Comparison of ENCODE assay signal across 26 mouse cellular contexts in genomic region chr3:51970489-51970888, GRCm38 (mm10).
"Had no signal": no experiment of that assay in that cellular context is flagged by ENCODE, and none has a peak within 500 bp of the region (broad histone marks: within the 10 kb centered on the region; RNA-seq: fewer than 3 reads in every experiment).

No protein-coding gene starts in this region.

- H3K4me2 ChIP-seq: heart, embryonic 11.5 days; heart, embryonic 13.5 days; heart, embryonic 15.5 days; hindbrain, embryonic 13.5 days; hindbrain, embryonic 15.5 days; kidney, embryonic 15.5 days; limb, embryonic 13.5 days; limb, embryonic 15.5 days had no signal

- H3K27me3 ChIP-seq: heart, embryonic 13.5 days; heart, embryonic 15.5 days; hindbrain, embryonic 13.5 days; hindbrain, embryonic 15.5 days; kidney, embryonic 15.5 days; limb, embryonic 13.5 days; limb, embryonic 15.5 days had no signal

- H3K9ac ChIP-seq: forebrain, postnatal 0 days; heart, embryonic 13.5 days; heart, embryonic 15.5 days; hindbrain, embryonic 13.5 days; hindbrain, embryonic 15.5 days; kidney, embryonic 15.5 days; limb, embryonic 13.5 days; limb, embryonic 15.5 days had no signal

- H3K4me3 ChIP-seq: heart, adult 2 months; heart, embryonic 13.5 days; heart, embryonic 15.5 days; hindbrain, embryonic 13.5 days; hindbrain, embryonic 15.5 days; kidney, embryonic 15.5 days; limb, embryonic 13.5 days; limb, embryonic 15.5 days had no signal

- H3K9me3 ChIP-seq: heart, embryonic 13.5 days; heart, embryonic 15.5 days; hindbrain, embryonic 13.5 days; hindbrain, embryonic 15.5 days; kidney, embryonic 15.5 days; limb, embryonic 13.5 days; limb, embryonic 15.5 days had no signal

- H3K36me3 ChIP-seq: heart, embryonic 13.5 days; heart, embryonic 15.5 days; hindbrain, embryonic 13.5 days; hindbrain, embryonic 15.5 days; kidney, embryonic 15.5 days; limb, embryonic 13.5 days; limb, embryonic 15.5 days had no signal

- ATAC-seq: forebrain, postnatal 0 days; hindbrain, postnatal 0 days; intestine, embryonic 16.5 days had no signal

- H3K27ac ChIP-seq: heart, adult 2 months; heart, embryonic 13.5 days; heart, embryonic 15.5 days; hindbrain, embryonic 13.5 days; hindbrain, embryonic 15.5 days; hindbrain, postnatal 0 days; kidney, embryonic 15.5 days; kidney, postnatal 0 days; limb, embryonic 13.5 days; limb, embryonic 15.5 days had no signal

- DNase-seq: forebrain, postnatal 0 days; gastrocnemius, postnatal 14 days; gastrocnemius, postnatal 36 days; heart, adult 11 months; heart, adult 2 months; heart, postnatal 14 days; heart, postnatal 36 days; kidney, adult 11 months; kidney, adult 2 months; kidney, adult 9 months; kidney, postnatal 14 days; kidney, postnatal 36 days; layer of hippocampus, adult 9-11 months; layer of hippocampus, postnatal 36 days; left cerebral cortex, postnatal 4 days had no signal
